Mouse (Mus musculus) heart, embryonic 15.5 days (tissue): Measurements from ENCODE around the gene Ppp6r2. TPM values are rescaled to one million over a fixed set of nuclear protein-coding genes. Genes with fewer than 3 reads are reported as not detected.

Experiments used
- ATAC-seq: fragments of 200-750 bp; cut with Nextera tagmentation; replicated peaks from 2 replicates; pipeline ENCODE4 v1.8.0; 2017; ENCODE audit warnings: low read depth, moderate TSS enrichment; ENCODE audit not compliant: insufficient number of reproducible peaks, insufficient read depth, low FRiP score
- H3K27ac ChIP-seq: fragments of 300-500 bp; sonication (generic); 2 replicates; pipeline ENCODE4 v1.5.1; 2015; ENCODE audit warnings: mild to moderate bottlenecking, inconsistent platforms
- H3K27me3 ChIP-seq: fragments of 300-500 bp; sonication (generic); 2 replicates; pipeline ENCODE4 v1.6.1; 2015; ENCODE audit warnings: inconsistent platforms
- H3K36me3 ChIP-seq: fragments of 300-500 bp; sonication (generic); 2 replicates; pipeline ENCODE4 v1.6.1; 2015; ENCODE audit warnings: mild to moderate bottlenecking, inconsistent platforms
- H3K4me1 ChIP-seq: fragments of 300-500 bp; sonication (generic); replicated peaks from 2 replicates; pipeline ENCODE4 v1.6.1; 2015; ENCODE audit warnings: inconsistent platforms
- H3K4me2 ChIP-seq: fragments of 300-500 bp; sonication (generic); 2 replicates; pipeline ENCODE4 v1.6.1; 2015; ENCODE audit warnings: inconsistent platforms, mild to moderate bottlenecking, moderate library complexity
- H3K4me3 ChIP-seq: fragments of 300-500 bp; sonication (generic); 2 replicates; pipeline ENCODE4 v1.5.1; 2015; ENCODE audit warnings: mild to moderate bottlenecking, inconsistent platforms
- H3K9ac ChIP-seq: fragments of 300-500 bp; sonication (generic); 2 replicates; pipeline ENCODE4 v1.6.1; 2015; ENCODE audit warnings: mild to moderate bottlenecking, inconsistent platforms
- H3K9me3 ChIP-seq: fragments of 300-500 bp; sonication (generic); replicated peaks from 2 replicates; pipeline ENCODE4 v1.6.1; 2016; ENCODE audit warnings: inconsistent platforms
- WGBS: fragments of 180-500 bp; shearing (Covaris S2); methylation state at CpG from one replicate; pipeline ENCODE4 v1.1.7; 2015; ENCODE audit warnings: mixed read lengths; 5-methylcytosine and 5-hydroxymethylcytosine counted together
- polyA plus RNA-seq: library from polyadenylated mRNA; unstranded; fragments of >200 nt; fragmentation: Nextera tagmentation; extraction: Ambion mirVana; gene quantifications from 2 replicates; pipeline ENCODE4 v1.2.1, GENCODE M21; 2015

Gene Ppp6r2
- polyA plus RNA-seq, 1 experiment from 2014 or later: 18.6 TPM

- Histone ChIP-seq H3K4me3 (no peak overlapping the region), H3K27me3 (no peaks in the 10 kb centered on the region), H3K4me2 (no peak overlapping the region), H3K9me3 (no peaks in the 10 kb centered on the region), H3K4me1 (peaks cover 9% of the 10 kb centered on the region), H3K27ac (no peak overlapping the region), H3K36me3 (peaks cover 84% of the 10 kb centered on the region), H3K9ac (no peak overlapping the region)
- WGBS: 44% methylated on average over 2 of the region's 2 CpGs
- ATAC-seq: no peak
Observed at GRCm38 (mm10) chr15:89292795-89293194, 81.4 kb downstream of the Ppp6r2 start.

GRCm38 (mm10) chr15:89293778-89294177, 82.4 kb downstream of the Ppp6r2 start:
- no peak for ATAC-seq
- no peaks in the 10 kb centered on the region for H3K27me3 ChIP-seq
- no peak overlapping the region for H3K27ac ChIP-seq
- WGBS: 94% methylated on average over 10 of the region's 10 CpGs
- no peak overlapping the region for H3K9ac ChIP-seq
- H3K4me2 ChIP-seq: no peak overlapping the region
- peaks cover 9% of the 10 kb centered on the region for H3K4me1 ChIP-seq
- no peak overlapping the region for H3K4me3 ChIP-seq
- H3K9me3 ChIP-seq: no peaks in the 10 kb centered on the region
- H3K36me3 ChIP-seq: peaks cover 75% of the 10 kb centered on the region

- ATAC-seq: no peak
- Histone ChIP-seq H3K9ac (no peak overlapping the region), H3K27me3 (no peaks in the 10 kb centered on the region), H3K27ac (no peak overlapping the region), H3K36me3 (peaks cover 74% of the 10 kb centered on the region), H3K9me3 (no peaks in the 10 kb centered on the region), H3K4me1 (peaks cover 9% of the 10 kb centered on the region), H3K4me2 (no peak overlapping the region), H3K4me3 (no peak overlapping the region)
- 80% methylated on average over 8 of the region's 8 CpGs for WGBS
Observed at GRCm38 (mm10) chr15:89295580-89296165, 84.3 kb downstream of the Ppp6r2 start.

GRCm38 (mm10) chr15:89296465-89296864, 85.1 kb downstream of the Ppp6r2 start:
- H3K9ac ChIP-seq: no peak overlapping the region
- no peak overlapping the region for H3K4me3 ChIP-seq
- H3K4me1 ChIP-seq: peaks cover 9% of the 10 kb centered on the region
- 35% methylated on average over 1 of the region's 1 CpGs for WGBS
- H3K4me2 ChIP-seq: no peak overlapping the region
- no peak overlapping the region for H3K27ac ChIP-seq
- no peaks in the 10 kb centered on the region for H3K27me3 ChIP-seq
- H3K36me3 ChIP-seq: peaks cover 76% of the 10 kb centered on the region
- no peaks in the 10 kb centered on the region for H3K9me3 ChIP-seq
- peak; percentile 40; the same call in 1 of the 2 replicates for ATAC-seq

GRCm38 (mm10) chr15:89297695-89298094, 86.3 kb downstream of the Ppp6r2 start:
- no peak for ATAC-seq
- WGBS: 94% methylated on average over 2 of the region's 2 CpGs

GRCm38 (mm10) chr15:89300180-89300579, 88.8 kb downstream of the Ppp6r2 start:
- H3K9ac ChIP-seq: no peak overlapping the region
- peaks cover 77% of the 10 kb centered on the region for H3K36me3 ChIP-seq
- H3K27me3 ChIP-seq: no peaks in the 10 kb centered on the region
- ATAC-seq: no peak
- H3K9me3 ChIP-seq: no peaks in the 10 kb centered on the region
- no peak overlapping the region for H3K27ac ChIP-seq
- WGBS: 88% methylated on average over 13 of the region's 13 CpGs
- H3K4me3 ChIP-seq: no peak overlapping the region
- no peak overlapping the region for H3K4me2 ChIP-seq
- peaks cover 9% of the 10 kb centered on the region for H3K4me1 ChIP-seq

More at GRCm38 (mm10) chr15:89297695-89298094, 86.3 kb downstream of the Ppp6r2 start:
- no peak overlapping the region for H3K9ac ChIP-seq
- no peaks in the 10 kb centered on the region for H3K9me3 ChIP-seq
- no peaks in the 10 kb centered on the region for H3K27me3 ChIP-seq
- H3K4me1 ChIP-seq: peaks cover 9% of the 10 kb centered on the region
- no peak overlapping the region for H3K4me2 ChIP-seq
- no peak overlapping the region for H3K27ac ChIP-seq
- H3K36me3 ChIP-seq: peaks cover 75% of the 10 kb centered on the region
- no peak overlapping the region for H3K4me3 ChIP-seq

GRCm38 (mm10) chr15:89300600-89300999, 89.2 kb downstream of the Ppp6r2 start:
- WGBS: 93% methylated on average over 8 of the region's 8 CpGs
- no peaks in the 10 kb centered on the region for H3K9me3 ChIP-seq
- peaks cover 9% of the 10 kb centered on the region for H3K4me1 ChIP-seq
- H3K27me3 ChIP-seq: no peaks in the 10 kb centered on the region
- H3K4me3 ChIP-seq: no peak overlapping the region
- no peak overlapping the region for H3K9ac ChIP-seq
- no peak overlapping the region for H3K27ac ChIP-seq
- no peak for ATAC-seq
- H3K4me2 ChIP-seq: no peak overlapping the region
- H3K36me3 ChIP-seq: peaks cover 77% of the 10 kb centered on the region

- WGBS: 64% methylated on average over 1 of the region's 1 CpGs
- H3K4me1 ChIP-seq: peaks cover 26% of the 10 kb centered on the region
- ATAC-seq: no peak
- H3K9ac ChIP-seq: no peak overlapping the region
- no peaks in the 10 kb centered on the region for H3K27me3 ChIP-seq
- peaks cover 51% of the 10 kb centered on the region for H3K36me3 ChIP-seq
- H3K9me3 ChIP-seq: no peaks in the 10 kb centered on the region
- no peak overlapping the region for H3K27ac ChIP-seq
- no peak overlapping the region for H3K4me3 ChIP-seq
- no peak overlapping the region for H3K4me2 ChIP-seq
Observed at GRCm38 (mm10) chr15:89305966-89306365, 94.6 kb downstream of the Ppp6r2 start.

- Histone ChIP-seq H3K9me3 (no peaks in the 10 kb centered on the region), H3K4me3 (no peak overlapping the region), H3K4me1 (peaks cover 28% of the 10 kb centered on the region), H3K4me2 (no peak overlapping the region), H3K27me3 (no peaks in the 10 kb centered on the region), H3K9ac (no peak overlapping the region), H3K27ac (no peak overlapping the region), H3K36me3 (peaks cover 38% of the 10 kb centered on the region)
- WGBS: 84% methylated on average over 13 of the region's 13 CpGs
- no peak for ATAC-seq
Observed at GRCm38 (mm10) chr15:89307461-89307860, 96.1 kb downstream of the Ppp6r2 start.

GRCm38 (mm10) chr15:89308406-89309139, 97.2 kb downstream of the Ppp6r2 start:
- ATAC-seq: no peak
- WGBS: 82% methylated on average over 7 of the region's 7 CpGs
- Histone ChIP-seq H3K4me3 (no peak overlapping the region), H3K4me2 (no peak overlapping the region), H3K27ac (no peak overlapping the region), H3K27me3 (no peaks in the 10 kb centered on the region), H3K9me3 (no peaks in the 10 kb centered on the region), H3K36me3 (peaks cover 27% of the 10 kb centered on the region), H3K9ac (no peak overlapping the region), H3K4me1 (peaks cover 39% of the 10 kb centered on the region)

GRCm38 (mm10) chr15:89309962-89310498, 98.7 kb downstream of the Ppp6r2 start:
- Histone ChIP-seq H3K4me1 (peaks cover 48% of the 10 kb centered on the region), H3K27me3 (no peaks in the 10 kb centered on the region), H3K4me3 (no peak overlapping the region), H3K27ac (no peak overlapping the region), H3K9ac (no peak overlapping the region), H3K9me3 (no peaks in the 10 kb centered on the region), H3K36me3 (peaks cover 13% of the 10 kb centered on the region), H3K4me2 (no peak overlapping the region)
- WGBS: 69% methylated on average over 6 of the region's 6 CpGs
- no peak for ATAC-seq
